Mouse (Mus musculus): ENCODE measurements around the gene Ahcy. TPM values are rescaled to one million over a fixed set of nuclear protein-coding genes. Genes with fewer than 3 reads are reported as not detected.
A peak's percentile ranks its signal among the peaks of the same experiment; 100 is the strongest.
"Not testable (repeated sequence)": the region's sequence is repeated elsewhere in the genome, so short reads cannot be mapped to it uniquely, and the experiment has no call there.

Ahcy gene
- polyA plus RNA-seq, 1 experiment from 2014 or later, result 56.2 TPM

- peaks cover 14% of the 10 kb centered on the region for H3K4me1 ChIP-seq (ENCODE audit: control insufficient read depth, insufficient read depth, low read length)
- H3K9me3 ChIP-seq (replicated peaks; ENCODE audit: control insufficient read depth, low read length), result no peaks in the 10 kb centered on the region
- H3K27ac ChIP-seq (ENCODE audit: low read length), result no peak overlapping the region
- H3K9ac ChIP-seq (ENCODE audit: low read length), result no peak overlapping the region
- ATAC-seq (ENCODE audit: insufficient read depth, low FRiP score), result no peak
- no peaks in the 10 kb centered on the region for H3K27me3 ChIP-seq (ENCODE audit: control insufficient read depth, insufficient read depth, low read length)
- no peak overlapping the region for H3K4me2 ChIP-seq (ENCODE audit: low read depth, low read length)
- H3K4me3 ChIP-seq (replicated peaks; ENCODE audit: low read length), result no peak overlapping the region
- no peaks in the 10 kb centered on the region for H3K36me3 ChIP-seq (ENCODE audit: control insufficient read depth, insufficient read depth, low read length)
- WGBS, result 79% methylated on average over 3 of the region's 3 CpGs
Observed at GRCm38 (mm10) chr2:155054672-155055071, 19.6 kb downstream of the Ahcy start.

- H3K9ac ChIP-seq (ENCODE audit: low read length); H3K27ac ChIP-seq (ENCODE audit: low read length); H3K4me2 ChIP-seq (ENCODE audit: low read depth, low read length); ATAC-seq (ENCODE audit: insufficient read depth, low FRiP score); H3K27me3 ChIP-seq (ENCODE audit: control insufficient read depth, insufficient read depth, low read length); H3K4me3 ChIP-seq (replicated peaks; ENCODE audit: low read length); H3K36me3 ChIP-seq (ENCODE audit: control insufficient read depth, insufficient read depth, low read length); H3K9me3 ChIP-seq (replicated peaks; ENCODE audit: control insufficient read depth, low read length): not testable (repeated sequence)
- 91% methylated on average over 8 of the region's 8 CpGs for WGBS
- H3K4me1 ChIP-seq (ENCODE audit: control insufficient read depth, insufficient read depth, low read length), result peaks cover 14% of the 10 kb centered on the region
Observed at GRCm38 (mm10) chr2:155053512-155053911, 20.8 kb downstream of the Ahcy start.

- Histone ChIP-seq H3K36me3 (ENCODE audit: control insufficient read depth, insufficient read depth, low read length) (no peaks in the 10 kb centered on the region), H3K9me3 (replicated peaks; ENCODE audit: control insufficient read depth, low read length) (no peaks in the 10 kb centered on the region), H3K4me1 (ENCODE audit: control insufficient read depth, insufficient read depth, low read length) (peaks cover 14% of the 10 kb centered on the region), H3K27me3 (ENCODE audit: control insufficient read depth, insufficient read depth, low read length) (no peaks in the 10 kb centered on the region), H3K9ac (ENCODE audit: low read length) (no peak overlapping the region), H3K4me3 (replicated peaks; ENCODE audit: low read length) (no peak overlapping the region), H3K4me2 (ENCODE audit: low read depth, low read length) (no peak overlapping the region), H3K27ac (ENCODE audit: low read length) (no peak overlapping the region)
- 76% methylated on average over 2 of the region's 2 CpGs for WGBS
- ATAC-seq (ENCODE audit: insufficient read depth, low FRiP score), result no peak
Observed at GRCm38 (mm10) chr2:155052681-155053080, 21.6 kb downstream of the Ahcy start.

DNA sequence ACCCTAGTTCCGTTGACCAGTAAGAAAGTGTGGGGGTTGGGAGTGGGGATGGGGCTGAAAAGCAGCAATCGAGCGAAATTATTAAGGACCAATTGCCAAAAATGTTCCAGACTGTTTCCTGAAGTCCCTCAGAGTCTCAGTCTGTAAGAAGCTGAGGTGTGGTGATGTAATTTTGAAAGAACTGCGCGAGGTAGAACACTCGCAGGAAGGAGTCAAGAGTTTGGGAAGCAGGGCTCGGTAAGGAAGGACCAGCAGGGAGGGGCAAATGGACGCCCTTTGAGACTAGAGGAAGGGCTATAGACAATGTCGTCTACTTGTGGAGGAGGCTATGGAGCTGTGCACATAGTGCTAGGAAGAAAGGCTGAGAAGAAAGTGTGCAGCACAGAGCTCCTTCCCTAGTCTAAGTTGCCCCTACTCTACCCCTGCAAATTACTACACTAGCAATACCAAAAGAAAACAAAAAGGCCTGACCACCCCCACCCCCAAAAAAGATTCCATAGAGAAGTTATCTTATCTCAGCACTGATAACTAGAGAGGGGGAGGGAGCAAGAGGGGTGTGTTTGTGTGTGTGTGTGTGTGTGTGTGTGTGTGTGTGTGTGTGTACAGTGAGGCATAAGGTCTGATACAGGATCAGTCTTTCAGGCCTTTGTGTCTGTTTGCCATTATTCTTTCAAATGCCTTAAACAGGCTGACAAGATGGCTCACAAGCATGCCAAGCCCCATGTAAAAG is 22.5 kb downstream of the Ahcy start:
- Histone ChIP-seq H3K4me3 (replicated peaks; ENCODE audit: low read length) (peak overlapping the region; percentile 54), H3K9me3 (replicated peaks; ENCODE audit: control insufficient read depth, low read length) (no peaks in the 10 kb centered on the region), H3K27ac (ENCODE audit: low read length) (peak overlapping the region; percentile 90), H3K4me2 (ENCODE audit: low read depth, low read length) (peak overlapping the region; percentile 92), H3K36me3 (ENCODE audit: control insufficient read depth, insufficient read depth, low read length) (no peaks in the 10 kb centered on the region), H3K9ac (ENCODE audit: low read length) (peak overlapping the region; percentile 73), H3K4me1 (ENCODE audit: control insufficient read depth, insufficient read depth, low read length) (peaks cover 14% of the 10 kb centered on the region), H3K27me3 (ENCODE audit: control insufficient read depth, insufficient read depth, low read length) (no peaks in the 10 kb centered on the region)
- 15% methylated on average over 9 of the region's 9 CpGs for WGBS
- ATAC-seq (ENCODE audit: insufficient read depth, low FRiP score), result no peak

DNA sequence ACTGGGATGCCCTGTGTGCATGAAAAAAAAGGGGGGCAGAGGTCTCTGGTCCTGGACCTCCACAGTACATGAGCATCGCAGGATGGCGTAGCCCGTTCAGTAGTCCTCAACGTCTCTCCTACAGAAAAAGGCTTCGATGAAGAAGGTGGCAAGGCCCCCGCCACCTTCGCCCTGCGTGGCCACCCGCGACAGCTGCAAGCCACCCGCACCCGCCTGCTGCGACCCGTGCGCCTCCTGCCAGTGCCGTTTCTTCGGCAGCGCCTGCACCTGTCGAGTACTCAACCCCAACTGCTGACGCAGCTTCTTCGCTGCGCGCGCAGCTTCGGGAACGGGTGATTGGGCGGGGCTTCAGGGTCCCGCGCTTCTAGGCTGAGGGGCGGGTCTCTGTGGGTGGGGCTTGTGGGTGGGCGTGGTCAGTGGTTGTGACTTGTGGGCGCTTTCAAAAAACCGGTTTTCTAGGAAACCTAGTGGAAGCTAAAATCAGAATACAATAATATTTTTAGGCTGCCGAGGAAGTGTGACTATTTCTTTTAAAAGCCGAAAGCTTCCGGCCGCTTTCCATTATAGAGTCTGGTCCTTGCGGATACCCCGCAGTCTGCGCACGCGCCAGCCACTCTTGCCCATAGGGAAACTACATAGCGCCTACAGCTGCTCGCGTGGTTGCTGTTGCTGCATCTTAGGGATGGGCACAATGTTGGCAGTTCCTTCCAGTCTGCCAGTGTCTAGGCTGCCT is 23.6 kb downstream of the Ahcy start:
- H3K27me3 ChIP-seq (ENCODE audit: control insufficient read depth, insufficient read depth, low read length), result no peaks in the 10 kb centered on the region
- no peaks in the 10 kb centered on the region for H3K36me3 ChIP-seq (ENCODE audit: control insufficient read depth, insufficient read depth, low read length)
- peak; percentile 97 for ATAC-seq (ENCODE audit: insufficient read depth, low FRiP score)
- H3K4me3 ChIP-seq (replicated peaks; ENCODE audit: low read length), result peak overlapping the region; percentile 54
- H3K27ac ChIP-seq (ENCODE audit: low read length), result peak overlapping the region; percentile 90
- WGBS, result under 1% methylated on average over 45 of the region's 45 CpGs
- peaks cover 14% of the 10 kb centered on the region for H3K4me1 ChIP-seq (ENCODE audit: control insufficient read depth, insufficient read depth, low read length)
- peak overlapping the region; percentile 92 for H3K4me2 ChIP-seq (ENCODE audit: low read depth, low read length)
- H3K9me3 ChIP-seq (replicated peaks; ENCODE audit: control insufficient read depth, low read length), result no peaks in the 10 kb centered on the region
- H3K9ac ChIP-seq (ENCODE audit: low read length), result peak overlapping the region; percentile 75

DNA sequence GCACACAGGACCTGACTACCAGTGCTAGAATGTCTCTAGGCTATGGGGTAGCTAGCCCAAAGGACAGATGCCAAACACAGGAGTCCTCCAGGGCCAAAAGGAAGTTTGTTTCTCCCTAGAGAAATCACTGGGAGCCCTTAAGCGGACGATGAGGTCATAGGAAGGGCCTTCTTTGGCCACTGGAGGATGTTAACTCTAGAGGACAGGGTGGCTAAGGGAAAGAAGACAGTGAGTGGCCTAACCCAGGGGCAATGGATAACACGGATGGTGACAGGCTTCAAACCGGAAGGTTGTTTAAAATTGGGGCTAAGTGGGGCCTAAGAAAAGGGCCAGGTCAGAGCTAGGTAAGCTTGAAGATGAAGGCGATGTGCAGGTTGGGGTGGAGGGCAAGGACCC is 24.2 kb downstream of the Ahcy start:
- no peaks in the 10 kb centered on the region for H3K36me3 ChIP-seq (ENCODE audit: control insufficient read depth, insufficient read depth, low read length)
- peak overlapping the region; percentile 26; the same call in 1 of the 2 replicates for H3K27ac ChIP-seq (ENCODE audit: low read length)
- peak overlapping the region; percentile 92 for H3K4me2 ChIP-seq (ENCODE audit: low read depth, low read length)
- H3K9me3 ChIP-seq (replicated peaks; ENCODE audit: control insufficient read depth, low read length), result no peaks in the 10 kb centered on the region
- H3K4me3 ChIP-seq (replicated peaks; ENCODE audit: low read length), result peak overlapping the region; percentile 54
- H3K9ac ChIP-seq (ENCODE audit: low read length), result peak overlapping the region; percentile 75
- ATAC-seq (ENCODE audit: insufficient read depth, low FRiP score), result 0 out of 2 replicates have a peak, but pooled peaks have one; percentile 2
- peaks cover 14% of the 10 kb centered on the region for H3K4me1 ChIP-seq (ENCODE audit: control insufficient read depth, insufficient read depth, low read length)
- no peaks in the 10 kb centered on the region for H3K27me3 ChIP-seq (ENCODE audit: control insufficient read depth, insufficient read depth, low read length)
- 20% methylated on average over 5 of the region's 5 CpGs for WGBS

DNA sequence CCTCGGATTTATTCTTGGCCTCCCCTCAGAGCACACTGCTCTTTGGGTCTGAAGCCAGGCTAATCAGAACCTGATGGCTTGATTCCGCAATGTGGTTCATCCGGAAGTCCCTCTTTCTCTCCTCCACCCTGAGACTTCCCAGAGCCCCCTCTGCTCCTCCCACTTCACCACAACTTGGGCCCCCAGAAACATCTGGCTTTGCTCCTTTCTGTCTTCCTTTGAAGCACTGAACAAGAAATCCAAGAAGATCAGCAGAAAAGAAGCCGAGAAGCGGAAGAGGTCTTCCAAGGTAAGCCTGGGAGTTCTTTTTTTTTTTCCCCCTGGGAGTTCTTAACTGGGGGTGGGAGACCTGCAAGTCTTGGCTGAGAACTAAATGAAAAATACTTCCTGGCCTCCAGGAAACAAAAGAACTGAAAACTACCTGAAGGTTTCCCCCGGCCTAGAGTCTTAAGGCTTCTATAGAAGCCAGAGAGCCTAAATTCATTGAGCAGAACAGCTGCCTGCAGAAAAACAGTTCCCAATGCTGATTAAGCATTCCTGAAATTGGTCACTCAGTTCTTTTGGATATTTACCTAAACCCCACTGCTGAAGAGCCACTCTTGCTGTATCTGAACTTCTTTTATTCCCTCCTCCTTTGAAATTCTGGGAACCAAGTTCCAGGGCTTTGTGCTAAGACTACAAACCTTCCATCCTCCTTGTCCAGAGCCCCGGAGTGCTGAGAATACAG is 26.7 kb downstream of the Ahcy start:
- H3K4me1 ChIP-seq (ENCODE audit: control insufficient read depth, insufficient read depth, low read length), result peaks cover 14% of the 10 kb centered on the region
- no peak overlapping the region for H3K4me3 ChIP-seq (replicated peaks; ENCODE audit: low read length)
- ATAC-seq (ENCODE audit: insufficient read depth, low FRiP score), result no peak
- 52% methylated on average over 7 of the region's 7 CpGs for WGBS
- no peaks in the 10 kb centered on the region for H3K36me3 ChIP-seq (ENCODE audit: control insufficient read depth, insufficient read depth, low read length)
- H3K9me3 ChIP-seq (replicated peaks; ENCODE audit: control insufficient read depth, low read length), result no peaks in the 10 kb centered on the region
- no peaks in the 10 kb centered on the region for H3K27me3 ChIP-seq (ENCODE audit: control insufficient read depth, insufficient read depth, low read length)
- peak overlapping the region; percentile 18; the same call in 1 of the 2 replicates for H3K9ac ChIP-seq (ENCODE audit: low read length)
- no peak overlapping the region for H3K4me2 ChIP-seq (ENCODE audit: low read depth, low read length)
- 0 out of 2 replicates have a peak overlapping the region, but pooled peaks have one; percentile 6 for H3K27ac ChIP-seq (ENCODE audit: low read length)

- ATAC-seq (ENCODE audit: insufficient read depth, low FRiP score), result no peak
- no peaks in the 10 kb centered on the region for H3K36me3 ChIP-seq (ENCODE audit: control insufficient read depth, insufficient read depth, low read length)
- H3K4me1 ChIP-seq (ENCODE audit: control insufficient read depth, insufficient read depth, low read length), result peaks cover 12% of the 10 kb centered on the region
- 70% methylated on average over 2 of the region's 2 CpGs for WGBS
- no peak overlapping the region for H3K4me2 ChIP-seq (ENCODE audit: low read depth, low read length)
- no peak overlapping the region for H3K4me3 ChIP-seq (replicated peaks; ENCODE audit: low read length)
- no peak overlapping the region for H3K9ac ChIP-seq (ENCODE audit: low read length)
- H3K27ac ChIP-seq (ENCODE audit: low read length), result no peak overlapping the region
- H3K9me3 ChIP-seq (replicated peaks; ENCODE audit: control insufficient read depth, low read length), result no peaks in the 10 kb centered on the region
- no peaks in the 10 kb centered on the region for H3K27me3 ChIP-seq (ENCODE audit: control insufficient read depth, insufficient read depth, low read length)
Observed at GRCm38 (mm10) chr2:155046803-155047202, 27.5 kb downstream of the Ahcy start.

GRCm38 (mm10) chr2:155045075-155045474 is 29.2 kb downstream of the Ahcy start:
- ATAC-seq (ENCODE audit: insufficient read depth, low FRiP score), result no peak
- H3K9me3 ChIP-seq (replicated peaks; ENCODE audit: control insufficient read depth, low read length), result no peaks in the 10 kb centered on the region
- H3K4me1 ChIP-seq (ENCODE audit: control insufficient read depth, insufficient read depth, low read length), result peaks cover 2% of the 10 kb centered on the region
- H3K27me3 ChIP-seq (ENCODE audit: control insufficient read depth, insufficient read depth, low read length), result no peaks in the 10 kb centered on the region
- H3K27ac ChIP-seq (ENCODE audit: low read length), result no peak overlapping the region
- WGBS, result 59% methylated on average over 3 of the region's 3 CpGs
- H3K4me2 ChIP-seq (ENCODE audit: low read depth, low read length), result no peak overlapping the region
- no peaks in the 10 kb centered on the region for H3K36me3 ChIP-seq (ENCODE audit: control insufficient read depth, insufficient read depth, low read length)
- H3K4me3 ChIP-seq (replicated peaks; ENCODE audit: low read length), result no peak overlapping the region
- H3K9ac ChIP-seq (ENCODE audit: low read length), result no peak overlapping the region

All from stomach, embryonic 16.5 days (tissue).